Mouse (Mus musculus) CH12F3 (cell line): ENCODE measurements around the gene Wwox.

Experiments
- in situ Hi-C: fragments of 300-500 bp; cut with MboI; formaldehyde crosslinking; loops from 2 replicates; pipeline ENCODE4 v1.14.3; 2020; ENCODE audit warnings: low sequenced_read_pairs

The Wwox gene

GRCm38 (mm10) chr8:115136888-115137287 is 697.4 kb downstream of the Wwox start:
- in situ Hi-C loops, result no loop called here

DNA sequence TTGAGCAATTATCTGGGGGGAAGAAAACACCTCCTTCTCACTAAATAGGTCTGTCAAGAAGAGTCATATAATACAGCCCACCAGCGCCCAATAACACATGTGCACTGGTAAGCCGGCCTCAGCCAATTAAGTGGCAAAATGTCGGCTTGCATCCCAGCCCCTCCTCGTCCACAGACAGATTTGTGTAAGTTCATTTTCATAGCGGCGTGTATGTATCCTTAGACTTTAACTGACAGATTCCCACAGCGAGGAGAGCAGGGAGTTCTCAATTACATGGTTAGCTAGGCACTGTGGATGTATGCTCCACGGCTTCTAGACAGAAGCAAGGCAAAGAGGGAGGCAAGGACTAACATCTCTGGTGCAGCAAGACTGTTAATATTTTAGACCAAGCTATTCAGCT is 702.2 kb downstream of the Wwox start:
- in situ Hi-C loops, result no loop called here

- in situ Hi-C loops, result no loop called here
These were observed 704.3 kb downstream of the Wwox start for GRCm38 (mm10) chr8:115143530-115144320.

- in situ Hi-C loops, result no loop called here
These were observed 707.6 kb downstream of the Wwox start for GRCm38 (mm10) chr8:115147006-115147405.

GRCm38 (mm10) chr8:115150446-115151109 is 711.1 kb downstream of the Wwox start:
- in situ Hi-C loops, result no loop called here

GRCm38 (mm10) chr8:115151416-115151815 is 712.0 kb downstream of the Wwox start:
- in situ Hi-C loops, result no loop called here

DNA sequence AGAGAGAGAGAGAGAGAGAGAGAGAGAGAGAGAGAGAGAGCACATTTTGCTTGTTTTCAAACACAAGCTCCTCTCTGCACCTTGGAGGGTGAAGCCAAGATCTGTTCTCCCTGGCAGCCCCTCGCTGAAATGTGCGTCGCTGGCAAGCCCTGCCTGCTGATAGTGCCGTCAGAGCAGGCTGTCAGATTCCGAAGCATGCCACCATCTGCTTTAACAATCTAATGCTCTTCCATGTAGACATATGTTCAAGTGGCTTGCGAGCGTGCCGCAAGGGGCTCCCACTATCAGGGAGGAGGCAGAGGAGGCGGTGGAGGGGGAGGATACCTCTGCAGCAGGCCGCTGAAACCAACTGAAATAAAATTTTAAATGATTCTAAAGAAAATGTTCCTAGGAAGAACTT is 714.6 kb downstream of the Wwox start:
- in situ Hi-C loops, result no loop called here

- in situ Hi-C loops, result no loop called here
These were observed 716.7 kb downstream of the Wwox start for GRCm38 (mm10) chr8:115156142-115156541.

DNA sequence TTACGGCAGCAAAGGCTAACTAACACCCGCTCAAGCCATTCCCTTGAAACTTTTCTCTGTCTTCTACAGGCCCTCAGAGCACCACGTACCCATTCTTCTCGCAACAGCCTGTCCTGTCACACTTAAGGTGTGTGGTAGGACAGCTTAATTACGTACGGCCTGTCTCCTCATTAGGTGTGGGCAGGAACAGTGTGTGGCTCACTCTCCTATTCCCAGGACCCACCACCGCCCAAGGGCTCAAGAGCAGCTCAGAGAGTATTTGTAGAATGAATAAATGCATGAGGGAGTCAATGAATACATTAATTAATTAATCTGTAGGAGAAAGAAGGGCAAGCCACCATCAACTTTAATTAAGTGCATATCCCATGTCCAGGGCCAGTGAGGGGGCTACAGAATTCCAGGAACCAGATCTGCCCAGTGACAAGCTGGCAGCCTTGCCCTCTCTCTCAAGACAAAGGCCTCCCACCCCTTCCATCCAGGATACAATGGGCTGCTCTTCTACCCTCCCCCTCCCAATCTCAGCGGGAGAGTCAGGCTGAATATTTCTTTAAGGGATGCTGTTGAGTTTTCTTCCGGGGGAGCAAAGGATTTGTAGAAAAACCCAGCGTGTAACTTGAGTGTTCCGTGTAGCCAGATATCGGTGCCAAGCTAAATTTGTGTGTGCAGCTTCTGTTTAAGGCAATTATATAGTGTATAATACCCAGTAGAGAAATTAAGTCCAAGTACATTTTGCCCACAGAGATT is 718.7 kb downstream of the Wwox start:
- in situ Hi-C loops, result no loop called here

DNA sequence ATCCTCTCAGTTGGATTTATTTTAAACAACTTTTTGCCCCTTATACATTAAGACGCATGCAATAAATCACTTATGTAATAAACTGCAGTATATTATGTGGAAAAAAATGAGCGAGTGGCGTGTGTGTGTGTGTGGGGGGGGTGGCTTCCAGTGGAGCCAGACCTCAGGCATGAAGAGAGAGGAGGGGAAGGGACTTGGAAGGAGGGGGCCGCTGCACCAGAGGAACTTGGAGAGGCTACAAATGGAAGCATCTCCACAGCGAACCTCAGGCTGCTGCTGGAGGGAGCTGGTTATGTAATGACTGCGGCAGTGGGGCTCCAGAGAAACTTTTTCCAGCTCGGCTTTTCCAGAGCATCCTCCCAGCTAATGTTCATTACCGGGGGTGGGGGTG is 719.3 kb downstream of the Wwox start:
- in situ Hi-C loops, result no loop called here

DNA sequence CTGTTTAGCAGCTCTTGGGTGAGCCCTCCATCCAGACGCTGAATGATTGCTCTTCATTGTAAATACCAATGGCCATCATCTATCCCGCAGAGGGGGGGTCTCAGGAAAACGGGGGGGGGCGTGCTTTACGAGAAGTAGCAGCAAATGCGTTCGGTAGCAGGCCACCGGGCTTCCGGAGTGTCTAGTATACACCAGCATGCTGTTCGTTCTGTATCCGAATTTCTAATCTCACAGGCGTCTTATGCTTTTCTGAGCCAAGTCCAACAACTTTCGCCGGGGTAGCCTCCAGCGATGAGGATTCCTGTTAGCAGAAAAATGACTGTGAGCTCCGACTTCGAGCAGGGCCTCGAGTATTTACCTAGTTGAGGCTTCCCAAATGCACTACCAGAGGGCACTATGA is 719.8 kb downstream of the Wwox start:
- in situ Hi-C loops, result no loop called here

DNA sequence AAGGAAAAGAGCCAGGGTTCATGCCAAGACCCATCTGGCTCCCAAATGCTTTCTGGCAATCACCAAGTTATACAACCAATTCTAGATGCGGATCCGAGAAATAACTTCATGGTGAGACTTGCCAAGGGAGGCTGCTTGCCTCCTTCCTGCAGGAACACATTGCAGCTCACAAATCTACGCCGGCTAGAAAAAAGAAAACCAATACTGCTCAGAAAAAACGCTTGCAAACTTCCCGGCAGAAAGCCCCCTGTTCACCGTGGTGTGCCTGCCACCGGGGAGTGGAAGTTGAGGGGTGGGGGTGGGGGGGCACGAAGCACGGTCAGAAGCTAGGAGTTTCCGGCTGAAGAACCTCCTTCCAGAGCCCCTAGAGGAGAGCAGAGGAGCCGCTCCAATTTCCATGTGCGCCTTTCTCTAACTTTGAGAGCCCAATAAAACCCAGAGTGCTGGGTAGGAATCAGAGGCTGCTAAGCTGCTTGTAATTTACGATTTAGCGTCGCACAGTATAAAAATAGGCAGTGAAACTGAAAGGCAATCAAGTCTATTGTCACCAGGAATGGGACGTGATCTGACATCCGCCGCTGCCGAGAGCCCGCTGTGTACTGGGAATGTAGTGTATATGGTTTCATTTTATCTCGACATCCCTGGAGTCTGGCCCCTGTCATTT is 720.4 kb downstream of the Wwox start:
- in situ Hi-C loops, result no loop called here

DNA sequence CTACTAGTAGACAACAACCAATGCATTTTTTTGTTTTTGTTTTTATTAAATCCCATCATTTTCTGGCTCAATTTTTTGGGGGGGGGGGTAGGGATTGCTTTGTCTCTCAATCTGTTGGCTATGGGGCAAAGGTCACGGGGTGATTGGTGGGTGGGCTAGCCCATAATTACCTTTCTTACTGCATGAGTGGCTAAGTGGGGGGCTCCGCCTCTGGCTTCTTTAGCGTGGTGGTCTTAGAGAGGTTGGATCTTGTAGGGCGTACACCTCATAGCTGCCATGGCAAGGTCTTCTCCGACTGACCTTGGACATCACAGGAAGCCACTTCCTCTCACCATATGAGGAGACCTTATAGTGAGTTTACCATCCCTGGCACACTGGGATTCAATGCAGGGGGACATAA is 721.0 kb downstream of the Wwox start:
- in situ Hi-C loops, result no loop called here

GRCm38 (mm10) chr8:115161520-115161919 is 722.1 kb downstream of the Wwox start:
- in situ Hi-C loops, result no loop called here

GRCm38 (mm10) chr8:115164872-115165271 is 725.4 kb downstream of the Wwox start:
- in situ Hi-C loops, result no loop called here

GRCm38 (mm10) chr8:115173634-115174081 is 734.2 kb downstream of the Wwox start:
- in situ Hi-C loops, result no loop called here

DNA sequence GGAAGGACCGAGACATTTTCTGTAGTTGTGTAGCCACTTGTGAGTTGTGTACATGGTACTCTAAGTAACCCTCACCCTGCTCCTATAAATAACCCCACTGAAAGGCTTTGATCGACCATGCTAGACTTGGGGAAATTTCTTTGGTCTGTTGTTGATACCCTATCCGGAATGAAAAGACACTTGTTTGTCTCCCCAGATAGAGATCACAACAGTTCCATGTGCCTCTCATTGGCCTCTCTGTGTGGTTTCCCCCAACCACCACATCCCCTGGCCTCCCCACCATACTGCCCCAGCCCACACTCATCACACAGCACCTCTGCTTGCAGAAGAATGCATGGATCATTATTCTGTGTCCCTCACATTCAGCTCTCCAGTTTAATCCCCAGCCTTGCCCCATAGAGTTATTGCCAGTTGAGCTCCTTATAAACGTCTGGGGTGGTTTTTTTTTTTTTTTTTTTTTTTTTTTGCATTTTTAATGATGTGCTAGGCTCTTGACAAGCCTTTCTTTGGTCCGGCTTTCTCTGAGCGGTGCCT is 746.0 kb downstream of the Wwox start:
- in situ Hi-C loops, result no loop called here

DNA sequence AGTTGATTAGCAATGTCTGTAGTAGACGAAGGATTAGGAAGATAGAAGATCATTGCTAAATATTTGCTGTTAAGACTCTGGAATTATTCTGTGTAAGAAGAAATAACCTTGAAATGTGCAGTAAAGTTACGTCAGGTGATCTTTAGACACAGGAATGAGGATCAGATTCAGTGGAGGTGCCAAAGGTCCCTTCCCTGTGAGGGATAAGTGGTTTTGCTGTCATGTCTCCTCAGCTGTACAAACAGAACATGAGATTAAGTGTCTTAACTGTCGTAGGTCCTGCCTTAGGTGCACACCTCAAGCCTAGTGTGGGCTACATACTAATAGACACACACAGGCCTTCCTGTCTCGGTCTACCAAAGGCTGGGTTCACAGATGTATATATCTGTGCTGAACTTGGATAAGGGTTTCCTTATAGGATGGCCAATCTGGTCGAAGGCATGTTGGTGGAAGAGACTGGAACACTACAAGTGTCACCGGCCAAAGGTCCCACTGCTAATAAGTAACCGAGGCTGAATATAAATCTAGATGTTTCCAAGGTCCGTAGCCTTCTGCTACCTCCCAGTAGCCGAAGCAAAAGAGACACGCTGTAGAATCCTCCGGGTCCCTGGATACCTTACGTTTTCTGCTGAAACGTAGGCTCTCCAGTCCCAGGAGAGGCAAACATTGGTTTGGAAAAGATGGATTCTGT is 746.8 kb downstream of the Wwox start:
- in situ Hi-C loops, result no loop called here

DNA sequence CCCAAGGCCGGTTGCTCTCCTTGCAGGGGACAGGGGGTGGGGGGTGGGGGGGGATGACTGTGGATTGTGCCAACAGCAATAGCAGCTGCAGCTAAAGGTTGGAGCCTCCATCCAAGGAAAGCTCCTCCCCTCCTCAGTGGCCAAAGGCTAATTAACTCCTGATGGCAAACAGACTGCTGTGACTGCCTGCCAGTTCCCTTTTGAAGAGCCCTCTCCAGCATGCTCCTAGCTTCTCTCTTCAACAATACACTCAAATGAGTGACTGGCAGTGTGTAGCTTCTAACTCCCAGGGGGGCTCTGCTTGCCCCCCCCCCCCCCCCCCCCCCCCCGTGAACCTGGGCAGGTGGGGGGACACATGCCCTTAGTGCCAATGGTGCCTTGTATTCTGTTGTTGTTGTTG is 747.4 kb downstream of the Wwox start:
- in situ Hi-C loops, result no loop called here

DNA sequence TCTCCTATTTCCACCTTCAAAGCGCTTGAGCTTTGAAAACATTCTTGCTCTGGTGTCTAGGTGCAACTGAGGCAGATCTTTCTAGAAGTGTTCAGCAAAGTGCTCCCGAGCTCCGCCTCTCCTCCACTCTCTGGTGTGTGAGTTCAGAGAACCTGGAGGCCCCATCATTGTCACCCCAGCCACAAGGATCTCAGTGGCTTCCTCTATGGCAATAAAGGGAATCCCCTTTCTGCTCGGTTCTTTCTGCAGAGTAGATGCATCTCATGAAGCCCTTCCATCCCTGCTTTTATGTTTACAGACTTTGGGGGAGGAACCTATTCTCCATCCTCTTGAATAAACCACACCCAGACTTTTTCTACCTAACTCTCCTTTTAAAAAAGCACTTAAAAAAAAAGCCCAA is 749.0 kb downstream of the Wwox start:
- in situ Hi-C loops, result no loop called here
